Mouse (Mus musculus) bone marrow macrophage, adult 2 months (primary cell): ENCODE measurements around the gene Eln.

Experiments used
- CTCF ChIP-seq: IDR thresholded peaks from 2 replicates; pipeline ENCODE4 v1.5.1; 2012; ENCODE audit warnings: low read depth, mild to moderate bottlenecking, low read length, moderate library complexity
- POLR2A ChIP-seq: IDR thresholded peaks from 2 replicates; pipeline ENCODE4 v1.6.1; 2012; ENCODE audit warnings: mild to moderate bottlenecking, low read depth, low read length, borderline replicate concordance

- no peak for TF ChIP-seq CTCF
- no peak for TF ChIP-seq POLR2A
Observed at GRCm38 (mm10) chr5:134695539-134695938, 51.6 kb downstream of the Eln start.
